Mouse (Mus musculus) brain, embryonic 14.5 days (tissue): ENCODE results near the gene Ovch2.

Source experiments
- CTCF ChIP-seq: fragments of 200-500 bp; IDR thresholded peaks from 2 replicates; pipeline ENCODE4 v1.5.1; 2012; ENCODE audit warnings: inconsistent platforms, mild to moderate bottlenecking, moderate library complexity, borderline replicate concordance; ENCODE audit not compliant: insufficient read depth, insufficient read length; ENCODE audit errors: extremely low read depth
- POLR2A ChIP-seq: fragments of 200-500 bp; IDR thresholded peaks from 2 replicates; pipeline ENCODE4 v1.6.1; 2012; ENCODE audit warnings: mild to moderate bottlenecking, inconsistent platforms, borderline replicate concordance; ENCODE audit not compliant: poor library complexity, insufficient read depth, insufficient read length, severe bottlenecking; ENCODE audit errors: extremely low read depth

GRCm38 (mm10) chr7:107742963-107743465, 58.0 kb downstream of the Ovch2 start:
- TF ChIP-seq POLR2A (no peak), CTCF (no peak)
